Mouse (Mus musculus) heart, embryonic 10.5 days (tissue): Measurements from ENCODE around the gene C1qbp. TPM values are rescaled to one million over a fixed set of nuclear protein-coding genes. Genes with fewer than 3 reads are reported as not detected.

Experiments
- DNase-seq: peaks from one replicate; pipeline ENCODE4 v3.0.0-alpha.2; 2017; ENCODE audit warnings: low spot score
- H3K27ac ChIP-seq: fragments of 300-500 bp; sonication (generic); 2 replicates; pipeline ENCODE4 v1.5.1; 2016; ENCODE audit warnings: mild to moderate bottlenecking
- H3K27me3 ChIP-seq: fragments of 300-500 bp; sonication (generic); 2 replicates; pipeline ENCODE4 v1.6.1; 2016; ENCODE audit warnings: mild to moderate bottlenecking; ENCODE audit not compliant: poor library complexity, insufficient read depth, severe bottlenecking
- H3K36me3 ChIP-seq: fragments of 300-500 bp; sonication (generic); 2 replicates; pipeline ENCODE4 v1.6.1; 2016; ENCODE audit warnings: mild to moderate bottlenecking, moderate library complexity
- H3K4me1 ChIP-seq: fragments of 300-500 bp; sonication (generic); 2 replicates; pipeline ENCODE4 v1.6.1; 2016; ENCODE audit warnings: mild to moderate bottlenecking
- H3K4me3 ChIP-seq: fragments of 300-500 bp; sonication (generic); 2 replicates; pipeline ENCODE4 v1.5.1; 2016; ENCODE audit warnings: mild to moderate bottlenecking, moderate library complexity
- H3K9me3 ChIP-seq: fragments of 300-500 bp; sonication (generic); 2 replicates; pipeline ENCODE4 v1.6.1; 2016; ENCODE audit warnings: mild to moderate bottlenecking, moderate library complexity
- WGBS: fragments of 180-500 bp; shearing (Covaris S2); methylation state at CpG from one replicate; pipeline ENCODE4 v1.1.7; 2016; 5-methylcytosine and 5-hydroxymethylcytosine counted together
- polyA plus RNA-seq: library from polyadenylated mRNA; unstranded; fragments of >200 nt; fragmentation: Nextera tagmentation; extraction: Ambion mirVana; gene quantifications from 2 replicates; pipeline ENCODE4 v1.2.1, GENCODE M21; 2016

C1qbp gene
- 359 and 388 TPM in 2 replicates for polyA plus RNA-seq

DNA sequence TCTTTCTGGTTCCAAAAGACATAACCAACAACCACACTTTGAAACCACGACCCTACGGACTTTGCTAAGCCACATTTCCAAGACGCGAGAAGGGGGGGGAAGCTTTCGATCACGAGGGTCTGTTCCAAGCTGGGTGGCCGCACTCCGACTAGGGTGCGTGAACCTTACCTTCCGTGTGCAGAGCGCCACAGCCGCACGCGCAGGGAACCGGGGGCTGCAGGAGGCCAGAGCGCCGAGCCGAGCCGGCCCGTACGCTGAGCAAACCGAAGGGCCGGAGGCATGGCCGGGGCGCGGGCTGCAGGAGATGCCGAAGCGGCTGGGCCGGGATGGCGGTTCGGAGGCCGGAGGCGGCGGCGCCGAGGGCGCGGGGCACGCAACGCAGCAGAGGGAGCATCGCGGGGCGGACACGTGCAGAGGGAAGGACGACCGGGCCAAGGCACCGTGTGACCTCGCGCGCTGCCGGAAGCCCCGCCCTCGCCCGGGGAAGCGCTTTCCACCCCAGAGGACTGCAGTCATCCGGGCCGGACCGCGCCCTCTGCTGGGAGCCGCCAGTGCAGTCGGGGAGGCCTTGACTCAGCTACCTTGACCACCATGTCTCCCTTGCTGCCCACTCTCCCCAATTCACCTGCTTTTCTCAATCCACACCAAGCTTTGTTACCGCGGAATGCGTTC is at the start of gene C1qbp:
Gene C1qbp (minus strand): TSS at position 470 of the 672 bp plus-strand sequence.
- Histone ChIP-seq H3K9me3 (no peaks in the 10 kb centered on the region), H3K4me3 (peak within 1 kb of the TSS; percentile 98), H3K27me3 (no peaks in the 10 kb centered on the region), H3K27ac (peak within 1 kb of the TSS; percentile 96), H3K36me3 (peaks cover 72% of the 10 kb centered on the region), H3K4me1 (peaks cover 12% of the 10 kb centered on the region; the same call in 1 of the 2 replicates)
- DNase-seq: peak; percentile 95
- under 1% methylated on average over 64 of the region's 64 CpGs for WGBS

DNA sequence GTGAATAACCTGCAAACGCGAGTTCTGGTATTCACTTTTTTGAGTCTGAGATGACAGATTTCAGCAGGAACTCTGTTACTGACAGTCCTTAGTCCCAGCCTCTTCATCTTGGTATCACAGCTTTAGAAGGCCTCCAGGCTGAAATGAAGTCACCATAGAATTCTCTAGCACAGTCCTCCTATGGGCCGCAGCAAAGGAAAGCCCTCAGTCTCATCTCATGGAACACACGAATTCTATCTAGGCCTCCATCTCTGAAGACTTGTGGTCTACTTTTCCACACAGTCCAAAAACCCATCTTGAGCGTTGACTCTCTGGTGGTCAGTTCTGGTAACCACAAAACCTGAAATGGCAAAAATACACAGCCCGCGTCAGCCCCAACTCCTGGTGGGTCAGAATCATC is 49.2 kb upstream of the C1qbp start:
- H3K4me3 ChIP-seq: peak overlapping the region; percentile 71
- H3K9me3 ChIP-seq: no peaks in the 10 kb centered on the region
- H3K36me3 ChIP-seq: peaks cover 13% of the 10 kb centered on the region
- 74% methylated on average over 7 of the region's 7 CpGs for WGBS
- H3K4me1 ChIP-seq: peaks cover 21% of the 10 kb centered on the region
- H3K27me3 ChIP-seq: no peaks in the 10 kb centered on the region
- no peak for DNase-seq
- H3K27ac ChIP-seq: peak overlapping the region; percentile 81; the same call in 1 of the 2 replicates

DNA sequence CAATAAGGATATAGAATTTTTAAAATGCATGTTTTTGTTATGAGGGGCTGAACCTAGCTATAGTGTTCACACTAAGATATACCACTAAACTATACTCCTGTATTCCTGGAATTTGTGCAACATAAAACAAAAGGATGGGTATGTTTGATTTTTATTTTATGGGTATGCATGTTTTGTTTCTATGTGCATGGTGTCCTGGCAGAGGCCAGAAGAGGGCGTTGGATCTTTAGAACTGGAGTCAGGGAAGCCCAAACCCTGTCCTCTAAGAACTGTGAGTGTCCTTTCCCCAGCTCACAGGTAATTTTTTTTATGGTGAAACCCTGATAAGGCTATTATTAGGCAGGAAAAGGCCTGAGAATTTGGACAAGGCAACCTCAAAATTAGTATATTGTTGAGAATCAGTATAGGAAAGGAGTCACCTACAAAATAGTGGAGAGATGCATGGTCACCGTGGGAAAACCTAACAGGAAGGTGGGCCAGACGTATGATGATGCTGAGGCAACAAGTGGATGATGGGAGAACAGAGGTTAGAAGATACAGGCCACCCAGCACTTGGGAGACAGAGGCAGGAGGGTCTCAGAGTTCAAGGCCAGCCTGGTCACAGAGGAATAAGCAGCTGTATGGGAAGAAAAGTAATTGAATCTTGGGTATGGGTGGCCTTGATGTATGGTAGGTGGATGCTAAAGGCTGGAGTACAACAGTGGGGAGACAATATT is 46.7 kb upstream of the C1qbp start:
- H3K36me3 ChIP-seq: peaks cover 38% of the 10 kb centered on the region
- H3K9me3 ChIP-seq: no peaks in the 10 kb centered on the region
- no peak overlapping the region for H3K27ac ChIP-seq
- WGBS: 76% methylated on average over 3 of the region's 3 CpGs
- H3K4me3 ChIP-seq: no peak overlapping the region
- DNase-seq: no peak
- peaks cover 21% of the 10 kb centered on the region for H3K4me1 ChIP-seq
- H3K27me3 ChIP-seq: no peaks in the 10 kb centered on the region

DNA sequence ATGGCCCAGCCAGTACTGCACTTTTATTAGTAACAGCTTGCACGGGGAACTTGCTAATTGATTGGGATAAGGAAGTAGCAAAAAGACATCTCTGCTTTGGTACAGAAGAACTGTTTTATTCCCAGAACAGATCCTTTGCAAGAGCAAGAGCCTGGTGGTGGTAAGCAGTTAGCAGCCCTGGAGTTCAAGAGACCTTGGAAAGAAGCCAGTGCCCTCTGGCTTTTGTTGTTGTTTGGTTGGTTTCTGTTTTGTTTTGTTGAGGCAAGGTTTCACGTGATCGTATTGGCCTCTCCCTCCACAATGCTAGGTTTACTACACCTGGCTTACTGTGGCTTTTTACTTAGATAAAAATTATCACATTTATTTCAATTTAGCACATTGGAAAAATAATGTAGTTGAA is 45.5 kb upstream of the C1qbp start:
- H3K4me1 ChIP-seq: peaks cover 11% of the 10 kb centered on the region
- no peak overlapping the region for H3K4me3 ChIP-seq
- no peak for DNase-seq
- H3K9me3 ChIP-seq: no peaks in the 10 kb centered on the region
- 82% methylated on average over 3 of the region's 3 CpGs for WGBS
- H3K27me3 ChIP-seq: no peaks in the 10 kb centered on the region
- H3K27ac ChIP-seq: no peak overlapping the region
- peaks cover 46% of the 10 kb centered on the region for H3K36me3 ChIP-seq

GRCm38 (mm10) chr11:71019201-71020068 is 36.6 kb upstream of the C1qbp start, which contains the start of the genes Mis12 and Derl2:
TSS of gene Mis12 (plus strand) at chr11:71019611.
TSS of gene Derl2 (minus strand) at chr11:71019841.
- Histone ChIP-seq H3K9me3 (no peaks in the 10 kb centered on the region), H3K27ac (peak within 1 kb of the TSS; percentile 97), H3K4me1 (peaks cover 21% of the 10 kb centered on the region), H3K27me3 (no peaks in the 10 kb centered on the region), H3K4me3 (peak within 1 kb of the TSS; percentile 95), H3K36me3 (peaks cover 21% of the 10 kb centered on the region)
- under 1% methylated on average over 71 of the region's 71 CpGs for WGBS
- peak; percentile 100 for DNase-seq

- Histone ChIP-seq H3K9me3 (no peaks in the 10 kb centered on the region), H3K4me1 (peaks cover 21% of the 10 kb centered on the region), H3K36me3 (peaks cover 21% of the 10 kb centered on the region), H3K27me3 (no peaks in the 10 kb centered on the region), H3K27ac (peak overlapping the region; percentile 97), H3K4me3 (peak overlapping the region; percentile 95)
- WGBS: 5% methylated on average over 28 of the region's 28 CpGs
- DNase-seq: no peak
Observed at GRCm38 (mm10) chr11:71018416-71019200, 35.8 kb upstream of the C1qbp start.

GRCm38 (mm10) chr11:71017051-71017450 is 34.2 kb upstream of the C1qbp start:
- Histone ChIP-seq H3K27ac (no peak overlapping the region), H3K4me3 (no peak overlapping the region), H3K36me3 (peaks cover 21% of the 10 kb centered on the region), H3K9me3 (no peaks in the 10 kb centered on the region), H3K4me1 (peaks cover 21% of the 10 kb centered on the region), H3K27me3 (no peaks in the 10 kb centered on the region)
- no peak for DNase-seq
- 87% methylated on average over 1 of the region's 1 CpGs for WGBS

GRCm38 (mm10) chr11:71012743-71013142 is 29.9 kb upstream of the C1qbp start:
- no peak for DNase-seq
- Histone ChIP-seq H3K27me3 (no peaks in the 10 kb centered on the region), H3K27ac (no peak overlapping the region), H3K4me3 (no peak overlapping the region), H3K36me3 (peaks cover 55% of the 10 kb centered on the region), H3K9me3 (no peaks in the 10 kb centered on the region), H3K4me1 (peaks cover 5% of the 10 kb centered on the region)
- WGBS: 87% methylated on average over 7 of the region's 7 CpGs

GRCm38 (mm10) chr11:71008321-71008720 is 25.5 kb upstream of the C1qbp start:
- peaks cover 1% of the 10 kb centered on the region for H3K4me1 ChIP-seq
- no peaks in the 10 kb centered on the region for H3K9me3 ChIP-seq
- no peak overlapping the region for H3K4me3 ChIP-seq
- no peaks in the 10 kb centered on the region for H3K27me3 ChIP-seq
- WGBS: 84% methylated on average over 3 of the region's 3 CpGs
- peaks cover 51% of the 10 kb centered on the region for H3K36me3 ChIP-seq
- no peak overlapping the region for H3K27ac ChIP-seq
- DNase-seq: no peak

- H3K4me1 ChIP-seq: peaks cover 6% of the 10 kb centered on the region
- no peaks in the 10 kb centered on the region for H3K27me3 ChIP-seq
- no peak overlapping the region for H3K4me3 ChIP-seq
- no peaks in the 10 kb centered on the region for H3K9me3 ChIP-seq
- no peak for DNase-seq
- peaks cover 50% of the 10 kb centered on the region for H3K36me3 ChIP-seq
- WGBS: 75% methylated on average over 7 of the region's 7 CpGs
- H3K27ac ChIP-seq: no peak overlapping the region
Observed at GRCm38 (mm10) chr11:71007831-71008230, 25.0 kb upstream of the C1qbp start.

GRCm38 (mm10) chr11:71007026-71007425 is 24.2 kb upstream of the C1qbp start:
- Histone ChIP-seq H3K4me1 (peaks cover 14% of the 10 kb centered on the region), H3K9me3 (no peaks in the 10 kb centered on the region), H3K36me3 (peaks cover 41% of the 10 kb centered on the region), H3K27me3 (no peaks in the 10 kb centered on the region), H3K27ac (no peak overlapping the region), H3K4me3 (no peak overlapping the region)
- no peak for DNase-seq
- WGBS: 90% methylated on average over 6 of the region's 6 CpGs

GRCm38 (mm10) chr11:71005046-71005445 is 22.2 kb upstream of the C1qbp start:
- 53% methylated on average over 5 of the region's 5 CpGs for WGBS
- peaks cover 32% of the 10 kb centered on the region for H3K36me3 ChIP-seq
- H3K4me1 ChIP-seq: peaks cover 15% of the 10 kb centered on the region
- no peaks in the 10 kb centered on the region for H3K9me3 ChIP-seq
- H3K4me3 ChIP-seq: peak overlapping the region; percentile 86
- H3K27ac ChIP-seq: peak overlapping the region; percentile 82
- DNase-seq: no peak
- no peaks in the 10 kb centered on the region for H3K27me3 ChIP-seq
